Mouse (Mus musculus) G1E-ER4 (cell line): Measurements from ENCODE around the gene Palm2. TPM values are rescaled to one million over a fixed set of nuclear protein-coding genes. Genes with fewer than 3 reads are reported as not detected.

ENCODE experiments used
- GATA1 ChIP-seq: IDR thresholded peaks from one replicate; pipeline ENCODE4 v1.8.0; 2012; ENCODE audit warnings: low read length, inconsistent platforms
- polyA plus RNA-seq: library from polyadenylated mRNA; stranded (reverse); fragments of >175 nt; gene quantifications from 2 replicates; pipeline ENCODE4 v1.2.3, GENCODE M21; 2012

The Palm2 gene
- polyA plus RNA-seq, 1 experiment, result not detected

- TF ChIP-seq GATA1, result no peak
These were observed 190.8 kb downstream of the Palm2 start for GRCm38 (mm10) chr4:57624819-57625218.

- no peak for TF ChIP-seq GATA1
These were observed 191.3 kb downstream of the Palm2 start for GRCm38 (mm10) chr4:57625306-57625705.

- no peak for TF ChIP-seq GATA1
These were observed 191.7 kb downstream of the Palm2 start for GRCm38 (mm10) chr4:57625756-57626155.

GRCm38 (mm10) chr4:57626921-57627320 is 192.9 kb downstream of the Palm2 start:
- TF ChIP-seq GATA1, result no peak

GRCm38 (mm10) chr4:57632386-57632785 is 198.3 kb downstream of the Palm2 start:
- no peak for TF ChIP-seq GATA1

GRCm38 (mm10) chr4:57633052-57633451 is 199.0 kb downstream of the Palm2 start:
- TF ChIP-seq GATA1, result no peak

- no peak for TF ChIP-seq GATA1
These were observed 200.9 kb downstream of the Palm2 start for GRCm38 (mm10) chr4:57634956-57635355.

GRCm38 (mm10) chr4:57636782-57637482 is 202.9 kb downstream of the Palm2 start:
- no peak for TF ChIP-seq GATA1

- no peak for TF ChIP-seq GATA1
These were observed 203.8 kb downstream of the Palm2 start for GRCm38 (mm10) chr4:57637636-57638386.

- TF ChIP-seq GATA1, result no peak
These were observed 204.9 kb downstream of the Palm2 start for GRCm38 (mm10) chr4:57638941-57639340.

GRCm38 (mm10) chr4:57640222-57640621 is 206.2 kb downstream of the Palm2 start:
- TF ChIP-seq GATA1, result no peak

- TF ChIP-seq GATA1, result no peak
These were observed 206.9 kb downstream of the Palm2 start for GRCm38 (mm10) chr4:57640971-57641370.

- TF ChIP-seq GATA1, result no peak
These were observed 216.9 kb downstream of the Palm2 start for GRCm38 (mm10) chr4:57650994-57651393.

GRCm38 (mm10) chr4:57651547-57651946 is 217.5 kb downstream of the Palm2 start:
- TF ChIP-seq GATA1, result no peak

GRCm38 (mm10) chr4:57652185-57652904 is 218.3 kb downstream of the Palm2 start:
- TF ChIP-seq GATA1, result no peak

- no peak for TF ChIP-seq GATA1
These were observed 221.9 kb downstream of the Palm2 start for GRCm38 (mm10) chr4:57655966-57656365.
